Mouse (Mus musculus): ENCODE results near the gene Cpm.

Gene Cpm

DNA sequence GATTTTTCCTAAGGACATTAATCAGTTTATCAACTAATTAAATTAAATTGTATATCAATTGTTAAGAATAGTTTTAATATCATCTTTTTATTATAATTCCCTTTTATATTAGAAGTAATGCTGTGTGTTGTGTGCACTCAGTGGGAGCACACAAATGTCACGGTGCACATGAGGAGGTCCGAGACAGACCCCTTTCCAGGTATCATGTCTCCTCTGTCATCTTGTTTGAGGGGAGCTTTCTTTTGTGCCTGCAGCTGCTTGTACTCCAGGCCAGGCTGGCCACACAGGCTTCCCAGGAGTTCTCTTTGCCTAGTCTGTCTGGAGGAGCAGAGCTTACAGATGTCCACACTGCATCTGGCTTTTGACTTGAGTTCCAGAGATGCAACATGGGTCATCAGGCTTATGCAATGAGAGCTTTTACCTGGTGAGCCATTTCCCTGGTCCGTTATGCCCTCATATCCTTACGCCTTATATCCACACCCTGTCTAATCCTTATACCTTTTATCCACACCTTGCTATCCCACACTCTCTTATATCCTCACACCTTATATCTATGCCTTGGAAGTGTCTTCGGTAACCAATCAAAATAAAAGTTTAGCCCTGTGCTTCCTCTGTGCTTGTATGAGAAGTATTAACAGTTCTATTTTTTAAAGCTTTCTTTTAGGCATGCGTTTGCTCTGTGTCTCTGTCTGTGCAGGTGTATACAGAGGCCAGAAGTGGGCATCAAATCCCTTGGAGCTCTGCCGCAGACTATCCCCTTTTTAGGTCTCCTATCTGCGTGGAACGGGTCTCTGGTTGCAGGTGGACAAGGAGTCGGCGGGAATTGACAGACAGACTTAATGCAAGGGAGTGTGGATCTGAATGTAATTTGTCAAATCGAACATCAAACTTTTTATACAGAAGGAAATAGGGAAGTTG lies 7.4 kb upstream of the Cpm start:
- DNase-seq = no peak

DNA sequence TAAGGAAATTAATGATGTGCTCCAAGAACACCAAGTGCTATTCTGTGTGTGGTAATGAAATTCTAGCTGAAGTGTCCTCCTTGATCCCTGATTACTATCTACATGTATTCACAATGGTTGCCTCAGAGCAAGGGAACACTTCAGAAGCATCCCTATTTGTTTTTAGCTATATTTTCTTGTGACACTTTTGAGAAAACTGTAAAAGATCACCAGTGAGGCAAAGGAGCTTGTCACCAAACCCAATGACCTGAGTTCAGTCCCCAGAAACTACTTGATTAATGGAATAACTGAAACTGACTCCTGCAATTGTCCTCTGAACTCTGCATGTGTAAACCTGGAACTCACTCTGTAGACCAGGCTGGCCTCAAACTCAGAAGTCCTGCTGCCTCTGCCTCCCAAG lies 5.9 kb upstream of the Cpm start:
- no peak for DNase-seq

DNA sequence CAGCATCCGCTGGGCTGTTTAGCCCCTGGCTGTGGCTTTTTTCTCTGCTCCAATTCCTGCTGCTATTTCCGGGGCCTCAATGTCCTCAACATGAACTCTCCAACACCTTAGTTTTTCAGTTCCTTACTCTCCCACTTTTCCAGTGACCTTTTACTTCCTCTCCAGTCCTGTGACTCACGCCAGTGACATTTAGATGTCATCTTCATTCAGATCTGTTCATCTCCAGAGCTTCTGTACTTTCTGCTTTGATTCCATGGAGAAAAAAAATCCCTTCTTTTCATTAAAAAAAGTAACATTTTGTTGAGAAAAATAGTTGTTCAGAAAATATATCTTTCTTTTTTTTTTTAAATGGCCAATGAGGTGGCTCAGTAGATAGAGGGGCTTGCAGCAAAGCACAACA lies 5.1 kb upstream of the Cpm start:
- DNase-seq = no peak

DNA sequence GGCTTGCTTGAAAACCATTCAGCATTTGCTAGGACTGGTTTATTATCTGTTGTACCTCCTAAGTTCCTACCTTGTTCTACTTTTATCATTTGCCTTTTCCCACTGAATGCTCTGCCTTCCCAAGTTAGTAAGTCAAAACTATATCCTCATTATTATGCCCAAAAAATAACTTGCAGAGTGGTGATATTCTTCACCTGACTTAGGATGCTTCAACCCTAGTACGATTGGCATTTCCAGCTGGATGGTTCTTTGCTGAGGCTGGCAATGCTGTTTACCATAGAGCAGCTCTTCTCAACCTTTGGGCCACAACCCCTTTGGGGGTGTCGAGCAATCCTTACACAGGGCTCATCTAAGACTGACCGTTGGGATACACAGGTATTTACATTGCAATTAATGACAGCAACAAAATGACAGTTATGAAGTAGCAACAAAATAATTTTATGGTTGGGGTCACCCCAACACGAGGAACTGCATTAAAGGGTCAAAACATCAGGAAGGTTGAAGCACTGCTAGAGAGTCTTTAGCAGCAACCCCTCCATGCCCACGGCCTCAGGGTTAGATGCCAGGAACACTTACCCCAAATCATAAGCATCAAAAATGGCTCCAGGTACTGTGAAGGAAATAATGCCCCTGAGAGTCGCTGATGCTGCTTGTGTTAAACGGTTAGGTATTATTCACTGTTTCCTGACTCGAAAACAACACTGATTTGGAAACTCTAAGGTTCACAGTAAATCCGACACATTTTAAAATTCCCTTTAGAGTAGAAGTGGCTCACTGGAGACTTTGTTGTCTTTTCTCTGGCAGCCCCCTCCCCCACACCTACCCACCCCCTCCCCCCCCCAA lies 4.4 kb upstream of the Cpm start:
- DNase-seq = no peak

DNA sequence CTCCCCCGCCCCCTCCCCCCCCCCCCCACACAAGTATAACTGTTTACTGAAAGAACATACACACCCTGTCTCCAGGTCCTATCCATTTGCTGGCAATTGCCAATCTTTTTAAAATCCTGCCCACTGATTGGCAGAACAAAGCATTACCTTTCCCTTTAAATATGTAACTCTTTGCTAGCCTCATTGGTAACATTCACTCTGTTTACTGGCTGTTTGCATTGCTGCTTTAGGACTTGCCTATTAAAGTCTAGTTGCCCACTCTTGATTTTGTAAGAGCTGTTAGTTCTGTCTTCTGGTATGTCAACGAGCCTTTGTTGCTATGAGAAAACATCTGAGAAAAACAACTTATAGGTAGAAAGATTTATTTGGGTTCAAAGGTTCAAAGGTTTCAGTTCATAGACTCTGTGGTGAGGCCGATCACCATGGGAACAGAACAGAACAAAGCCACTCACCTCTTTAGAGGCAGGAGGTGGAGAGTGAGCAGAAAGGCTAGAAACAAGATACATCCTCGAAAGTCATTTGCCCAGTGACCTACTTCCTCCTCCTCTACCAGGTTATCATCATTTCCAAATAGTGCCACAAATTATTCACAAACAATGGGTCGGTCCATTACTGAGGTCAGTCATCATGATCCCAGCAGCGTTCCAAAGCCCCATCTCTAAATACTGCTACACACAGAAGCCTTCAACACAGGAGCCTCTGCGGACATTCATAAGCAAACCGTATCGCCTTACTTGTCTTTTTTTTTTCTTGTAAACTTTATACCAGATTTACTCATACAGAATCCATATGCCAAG lies 3.6 kb upstream of the Cpm start:
- no peak for DNase-seq

GRCm38 (mm10) chr10:117626297-117626613 lies 3.0 kb upstream of the Cpm start:
- no peak for DNase-seq

DNA sequence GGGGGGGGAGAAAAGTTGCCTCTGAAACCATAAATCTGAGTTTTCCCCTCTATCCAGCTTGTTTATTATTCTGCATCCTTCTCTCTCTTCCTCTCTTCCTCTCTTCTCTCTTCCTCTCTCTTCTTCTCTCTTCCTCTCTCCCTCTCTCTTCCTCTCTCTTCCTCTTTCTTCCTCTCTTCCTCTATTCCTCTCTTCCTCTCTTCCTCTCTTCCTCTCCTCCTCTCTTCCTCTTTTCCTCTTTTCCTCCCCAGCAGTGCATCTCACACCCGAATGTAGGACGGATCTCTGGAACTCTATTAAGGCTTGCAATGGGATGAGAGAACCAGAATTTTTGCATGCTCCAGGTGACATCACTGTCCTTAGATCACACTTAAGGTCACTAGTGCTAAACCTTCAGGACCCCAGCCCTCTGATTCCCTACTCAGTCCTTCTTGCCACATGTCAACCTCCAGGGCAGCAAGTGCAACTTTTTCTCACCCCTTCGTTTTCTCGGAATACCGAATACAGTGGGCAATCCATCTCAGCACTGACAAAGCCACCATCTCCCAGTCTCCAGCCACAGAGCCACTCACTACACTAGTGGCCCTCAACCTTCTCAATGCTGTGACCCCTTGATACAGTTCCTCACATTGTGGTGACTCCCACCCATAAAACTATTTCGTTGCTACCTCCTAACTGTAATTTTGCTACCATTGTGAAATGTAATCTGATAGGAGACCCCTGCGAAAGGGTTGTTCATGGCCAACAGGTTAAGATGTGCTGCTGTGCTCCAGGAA lies 2.3 kb upstream of the Cpm start:
- DNase-seq = no peak

- no peak for DNase-seq
Measured at GRCm38 (mm10) chr10:117627616-117627930, 1.7 kb upstream of the Cpm start.

- no peak for DNase-seq
Measured at GRCm38 (mm10) chr10:117627949-117628348, 1.4 kb upstream of the Cpm start.

GRCm38 (mm10) chr10:117628363-117629168 lies 734 bp upstream of the Cpm start:
- DNase-seq = no peak

GRCm38 (mm10) chr10:117630176-117630575 lies 876 bp downstream of the Cpm start:
- no peak for DNase-seq

DNA sequence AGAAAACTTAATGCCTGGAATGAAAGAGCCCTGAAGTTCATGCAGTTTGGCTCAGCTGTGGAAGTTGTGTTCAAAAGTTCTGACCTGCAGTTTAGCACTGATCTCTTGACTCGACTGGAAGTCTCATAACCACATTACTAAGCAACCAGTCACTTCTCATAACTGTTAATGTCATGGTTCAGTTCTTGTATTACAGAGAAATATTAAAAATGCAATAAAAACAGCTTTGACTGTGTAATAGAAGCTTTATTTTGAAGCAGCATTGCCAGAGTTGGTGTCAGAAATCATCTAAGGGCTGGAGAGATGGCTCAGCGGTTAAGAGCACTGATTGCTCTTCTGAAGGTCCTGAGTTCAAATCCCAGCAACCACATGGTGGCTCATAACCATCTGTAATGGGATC lies 1.5 kb downstream of the Cpm start:
- DNase-seq = no peak

GRCm38 (mm10) chr10:117631562-117632259 lies 2.4 kb downstream of the Cpm start:
- DNase-seq = no peak

- no peak for DNase-seq
Measured at GRCm38 (mm10) chr10:117632394-117632793, 3.1 kb downstream of the Cpm start.

- no peak for DNase-seq
Measured at GRCm38 (mm10) chr10:117633564-117634208, 4.4 kb downstream of the Cpm start.

DNA sequence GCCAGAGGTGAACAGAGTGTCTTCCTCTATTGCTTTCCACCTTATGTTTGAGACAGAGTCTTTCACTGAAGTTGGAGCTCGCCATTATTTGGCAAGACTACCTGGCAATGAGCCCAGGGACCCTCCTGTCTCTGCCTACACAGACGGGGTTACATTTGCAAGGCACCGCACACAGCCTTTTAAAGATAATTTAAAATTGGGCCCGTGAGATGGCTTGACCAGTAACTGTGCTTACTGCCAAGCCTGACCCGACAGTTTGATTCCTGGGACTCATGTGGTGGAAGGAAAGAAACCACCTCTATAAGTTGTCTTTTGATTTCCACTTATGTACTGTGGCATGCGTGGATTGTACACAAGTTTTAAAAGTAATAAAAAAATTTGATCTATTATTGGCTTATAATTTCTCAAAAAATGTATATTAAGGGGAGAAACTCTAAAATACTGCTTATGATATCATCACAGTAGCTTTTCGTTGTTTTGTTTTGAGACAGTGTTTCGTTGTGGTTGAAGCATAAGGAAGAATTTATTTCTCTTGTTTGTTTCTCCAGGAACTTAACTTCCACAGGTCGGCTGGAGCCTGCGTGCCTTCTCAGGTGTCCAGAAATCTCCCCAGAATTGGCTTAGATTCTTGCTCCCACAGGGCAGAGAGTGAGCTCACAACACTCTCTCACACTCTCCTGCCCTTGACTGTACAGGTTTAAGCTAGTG lies 5.2 kb downstream of the Cpm start:
- DNase-seq = no peak

DNA sequence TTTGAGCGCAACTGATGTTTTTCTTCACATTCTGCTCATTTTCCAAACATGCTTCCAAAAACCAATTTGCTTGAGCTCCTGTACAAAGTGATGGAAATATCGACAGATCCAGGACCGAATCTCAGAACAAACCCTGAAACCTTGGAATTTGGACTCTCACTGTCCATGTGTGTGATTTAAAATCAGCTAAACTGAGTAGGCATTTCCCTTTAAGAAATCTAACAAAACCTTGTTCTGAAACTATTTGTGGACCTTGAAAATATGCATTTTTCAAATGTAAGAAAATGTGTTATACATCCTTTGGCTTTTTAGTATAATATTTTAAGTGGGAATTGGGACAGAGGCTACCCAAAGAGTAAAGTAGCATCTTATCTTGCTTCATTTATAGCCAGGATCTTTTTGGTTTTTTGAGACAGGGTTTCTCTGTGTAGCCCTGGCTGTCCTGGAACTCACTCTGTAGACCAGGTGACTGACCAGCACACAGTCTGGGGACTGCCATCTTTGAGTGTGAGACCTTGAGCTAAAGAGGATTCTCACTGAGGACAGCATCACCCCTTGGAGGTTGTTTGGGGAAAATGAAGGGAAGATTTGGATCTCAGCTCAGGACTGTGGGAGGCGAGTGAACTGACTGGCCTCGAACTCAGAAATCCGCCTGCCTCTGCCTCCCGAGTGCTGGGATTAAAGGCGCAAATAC lies 5.9 kb downstream of the Cpm start:
- DNase-seq = no peak

DNA sequence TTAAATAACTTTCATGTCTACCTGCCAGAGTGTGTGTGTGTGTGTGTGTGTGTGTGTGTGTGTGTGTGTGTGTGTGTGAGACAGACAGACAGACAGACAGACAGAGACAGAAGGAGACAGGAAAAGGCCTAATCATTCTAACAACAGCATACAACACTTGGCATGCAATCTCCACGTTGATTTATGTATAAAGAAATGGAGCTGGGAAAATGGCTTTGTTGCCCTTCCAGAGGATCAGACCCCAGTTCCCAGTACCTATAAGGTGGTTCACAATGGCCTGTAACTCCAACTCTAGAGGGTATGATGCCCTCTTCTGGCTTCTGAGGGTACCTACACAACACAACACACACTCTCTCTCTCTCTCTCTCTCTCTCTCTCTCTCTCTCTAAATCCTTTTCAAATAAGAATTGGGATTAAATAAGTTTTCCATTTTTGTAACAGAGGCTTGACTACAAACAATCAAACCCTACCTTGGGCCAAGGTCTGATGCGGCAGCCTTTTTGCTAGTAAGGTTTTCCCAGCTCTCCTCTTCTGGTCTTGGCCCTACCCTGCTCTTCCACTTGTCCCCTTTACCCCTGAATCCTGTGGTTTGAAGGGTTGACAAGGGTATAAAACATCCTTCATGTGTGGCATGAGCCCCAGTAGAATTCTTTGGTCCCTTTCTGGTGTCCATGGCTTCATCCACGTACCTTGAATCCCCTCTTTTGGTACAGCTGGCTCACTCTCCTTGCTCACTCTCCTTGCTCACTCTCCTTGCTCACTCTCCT lies 6.7 kb downstream of the Cpm start:
- no peak for DNase-seq
